Mouse (Mus musculus): ENCODE measurements around the gene H2-DMb1.

Gene H2-DMb1

DNA sequence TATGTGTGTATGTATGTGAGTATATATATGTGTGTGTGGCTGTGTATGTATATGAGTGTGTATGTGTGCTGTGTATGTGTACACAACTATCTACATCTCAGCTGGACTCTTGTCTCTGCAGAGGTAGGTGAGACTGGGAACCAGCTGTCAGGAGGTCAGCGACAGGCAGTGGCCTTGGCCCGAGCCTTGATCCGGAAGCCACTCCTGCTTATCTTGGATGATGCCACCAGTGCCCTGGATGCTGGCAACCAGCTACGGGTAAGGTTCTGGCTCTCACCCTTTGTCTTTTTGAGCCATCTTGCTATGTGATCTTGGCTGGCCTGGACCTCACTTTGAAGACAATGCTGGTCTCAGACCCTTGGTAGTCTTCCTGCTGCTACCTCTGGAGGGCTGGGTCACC, 41.9 kb downstream of the H2-DMb1 start:
- no peak for DNase-seq (ENCODE audit: low spot score)

GRCm38 (mm10) chr17:34196491-34196890, 43.6 kb downstream of the H2-DMb1 start:
- no peak for DNase-seq (ENCODE audit: low spot score)

DNA sequence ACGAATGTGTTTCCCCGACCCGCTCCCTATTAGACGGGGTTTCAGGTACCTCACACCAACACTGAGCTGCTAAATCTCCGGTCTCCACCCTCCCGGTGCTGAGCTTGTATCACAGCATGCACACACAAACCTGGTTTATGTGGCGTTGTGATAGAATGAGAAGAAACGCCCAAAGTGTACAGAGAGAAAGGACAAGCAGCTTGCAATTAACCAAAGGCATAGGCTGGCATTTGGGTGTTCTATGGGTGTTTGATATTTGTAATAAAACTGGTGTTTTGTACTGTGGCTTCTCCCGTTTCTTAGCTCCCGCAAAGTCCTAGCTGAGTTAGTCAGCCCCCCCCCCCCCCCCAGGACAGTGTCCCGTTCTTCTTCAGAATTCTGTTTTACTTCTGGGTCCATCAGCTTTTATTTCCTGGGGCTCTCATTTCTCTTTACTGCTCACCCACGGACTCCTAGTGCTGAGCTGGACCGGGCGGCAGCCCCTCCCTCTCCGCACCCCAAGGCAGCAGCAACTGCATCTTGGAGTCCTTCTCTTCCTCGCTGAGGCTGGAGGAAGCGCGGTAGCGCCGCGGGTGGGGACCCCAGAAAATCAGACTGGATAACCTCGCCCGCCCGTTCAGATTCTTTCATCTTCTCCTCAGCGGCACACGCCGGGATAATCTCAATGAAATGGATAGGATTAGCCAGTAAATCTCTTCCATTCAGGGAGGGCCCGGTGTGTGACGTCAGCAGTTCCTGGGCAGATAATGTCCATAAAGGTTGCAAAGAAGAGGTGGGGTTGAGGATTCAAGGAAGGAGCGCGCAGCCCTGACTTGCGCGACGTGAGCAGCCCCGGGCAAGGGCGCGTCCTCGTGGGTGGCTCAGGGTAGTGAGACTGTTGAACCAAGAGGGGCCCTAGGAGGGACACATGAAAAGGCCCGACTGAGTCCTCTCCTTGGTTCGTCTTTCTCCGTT, 44.3 kb downstream of the H2-DMb1 start, which contains the start of gene Psmb8:
Gene Psmb8, plus strand, starts transcription at position 781 of the 954 bp plus-strand sequence.
- DNase-seq (ENCODE audit: low spot score), result peak; percentile 84

DNA sequence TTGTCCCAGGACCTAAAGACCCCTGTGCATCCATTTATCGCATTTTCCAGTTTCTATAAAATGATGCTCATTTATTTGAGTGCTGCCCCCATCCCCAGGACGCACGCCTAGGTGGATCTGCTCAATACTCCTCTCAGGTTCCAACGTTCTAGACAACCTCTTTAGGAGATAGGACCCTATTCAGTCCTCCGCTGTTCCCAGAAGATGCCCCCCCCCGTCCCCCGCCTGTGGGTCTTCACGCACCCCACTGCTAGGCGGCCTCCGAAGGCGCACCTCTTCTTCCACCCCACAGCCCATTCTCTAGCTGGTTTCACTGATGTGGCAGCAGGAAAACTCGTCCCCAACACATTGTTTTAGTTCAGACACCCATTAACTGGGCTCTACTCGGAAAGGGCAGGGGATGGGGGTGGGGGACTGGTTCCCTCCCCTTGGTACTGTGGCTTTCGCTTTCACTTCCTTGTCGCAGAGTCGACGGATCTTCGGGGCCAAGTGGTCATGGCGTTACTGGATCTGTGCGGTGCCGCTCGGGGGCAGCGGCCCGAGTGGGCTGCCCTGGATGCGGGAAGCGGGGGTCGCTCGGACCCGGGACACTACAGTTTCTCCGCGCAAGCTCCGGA, 45.1 kb downstream of the H2-DMb1 start:
- DNase-seq (ENCODE audit: low spot score), result no peak

GRCm38 (mm10) chr17:34198521-34198912, 45.6 kb downstream of the H2-DMb1 start:
- no peak for DNase-seq (ENCODE audit: low spot score)

DNA sequence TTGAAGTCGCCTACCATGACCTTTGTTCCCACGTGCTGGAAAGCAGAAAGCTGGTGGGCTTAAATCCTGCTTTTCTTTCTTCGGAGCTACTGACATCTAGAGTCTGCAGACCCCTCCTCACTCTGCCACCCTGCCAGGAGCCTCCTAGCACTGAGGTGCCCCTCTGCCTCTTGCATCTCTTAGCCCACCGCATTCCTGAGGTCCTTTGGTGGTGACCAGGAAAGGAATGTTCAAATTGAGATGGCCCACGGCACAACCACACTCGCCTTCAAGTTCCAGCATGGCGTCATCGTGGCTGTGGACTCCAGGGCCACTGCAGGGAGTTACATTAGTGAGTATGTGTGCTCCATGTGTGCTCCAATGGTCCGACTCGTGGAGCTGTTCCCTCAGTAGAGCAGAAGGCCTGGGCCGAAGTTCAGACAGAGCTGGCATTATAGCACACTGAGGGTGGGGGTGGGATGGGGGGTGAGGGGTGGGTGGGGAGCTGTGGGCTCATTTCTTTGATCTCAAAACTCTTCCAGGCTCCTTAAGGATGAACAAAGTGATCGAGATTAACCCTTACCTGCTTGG, 46.3 kb downstream of the H2-DMb1 start:
- DNase-seq (ENCODE audit: low spot score), result no peak

GRCm38 (mm10) chr17:34200047-34200446, 47.2 kb downstream of the H2-DMb1 start:
- no peak for DNase-seq (ENCODE audit: low spot score)

- DNase-seq (ENCODE audit: low spot score), result no peak
Measured at GRCm38 (mm10) chr17:34200772-34201505, 48.1 kb downstream of the H2-DMb1 start.

DNA sequence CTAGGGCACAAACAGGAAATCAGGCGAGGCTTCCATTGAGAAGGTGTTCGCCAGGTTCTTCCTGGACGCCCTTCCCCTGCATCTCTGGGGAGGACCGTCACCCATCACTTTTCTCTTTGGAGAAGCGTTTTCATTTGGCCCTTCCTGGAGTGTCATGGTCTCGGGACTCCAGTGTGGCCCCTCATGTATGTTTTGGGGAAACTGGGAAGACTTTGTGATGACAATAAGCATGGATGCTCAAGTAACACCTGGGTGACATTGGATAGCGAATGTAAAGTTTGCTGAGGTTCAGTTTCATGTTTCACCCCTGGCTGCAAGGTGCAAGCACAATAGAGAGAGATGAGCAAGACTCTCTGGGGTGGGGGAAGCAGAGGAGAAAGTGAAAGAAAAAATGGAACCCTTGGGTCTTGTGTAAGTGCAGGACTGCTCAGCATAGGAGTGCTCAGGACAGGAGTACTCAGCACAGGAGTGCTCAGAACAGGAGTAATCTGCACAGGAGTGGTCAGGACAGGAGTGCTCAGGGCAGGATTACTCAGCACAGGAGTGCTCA, 48.7 kb downstream of the H2-DMb1 start:
- DNase-seq (ENCODE audit: low spot score), result no peak

- DNase-seq (ENCODE audit: low spot score), result no peak
Measured at GRCm38 (mm10) chr17:34202760-34203442, 50.0 kb downstream of the H2-DMb1 start.

DNA sequence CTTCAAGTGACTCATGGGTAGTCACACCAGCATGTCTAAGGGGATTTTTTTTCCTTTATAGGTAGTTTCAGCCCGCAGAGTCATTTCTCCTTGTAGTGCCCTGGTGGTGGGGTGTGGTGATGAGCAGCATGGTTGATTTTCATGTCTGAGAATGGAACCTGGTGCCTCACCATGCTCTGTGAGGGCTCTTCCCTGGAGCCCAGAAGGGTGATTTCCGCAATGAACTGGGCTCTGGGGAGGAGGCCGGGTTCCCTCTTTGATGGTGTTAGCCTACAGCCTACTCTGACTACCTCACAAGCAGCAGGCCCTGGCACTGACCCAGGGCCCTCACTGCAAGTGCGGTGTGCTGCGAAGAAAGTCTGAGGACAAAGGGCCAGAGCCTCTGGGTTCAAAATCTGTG, 50.6 kb downstream of the H2-DMb1 start, which contains the start of gene Tap2:
Gene Tap2, plus strand, starts transcription at position 84 of the 400 bp plus-strand sequence.
- DNase-seq (ENCODE audit: low spot score), result no peak

GRCm38 (mm10) chr17:34204303-34205010, 51.6 kb downstream of the H2-DMb1 start:
- DNase-seq (ENCODE audit: low spot score), result peak; percentile 71

DNA sequence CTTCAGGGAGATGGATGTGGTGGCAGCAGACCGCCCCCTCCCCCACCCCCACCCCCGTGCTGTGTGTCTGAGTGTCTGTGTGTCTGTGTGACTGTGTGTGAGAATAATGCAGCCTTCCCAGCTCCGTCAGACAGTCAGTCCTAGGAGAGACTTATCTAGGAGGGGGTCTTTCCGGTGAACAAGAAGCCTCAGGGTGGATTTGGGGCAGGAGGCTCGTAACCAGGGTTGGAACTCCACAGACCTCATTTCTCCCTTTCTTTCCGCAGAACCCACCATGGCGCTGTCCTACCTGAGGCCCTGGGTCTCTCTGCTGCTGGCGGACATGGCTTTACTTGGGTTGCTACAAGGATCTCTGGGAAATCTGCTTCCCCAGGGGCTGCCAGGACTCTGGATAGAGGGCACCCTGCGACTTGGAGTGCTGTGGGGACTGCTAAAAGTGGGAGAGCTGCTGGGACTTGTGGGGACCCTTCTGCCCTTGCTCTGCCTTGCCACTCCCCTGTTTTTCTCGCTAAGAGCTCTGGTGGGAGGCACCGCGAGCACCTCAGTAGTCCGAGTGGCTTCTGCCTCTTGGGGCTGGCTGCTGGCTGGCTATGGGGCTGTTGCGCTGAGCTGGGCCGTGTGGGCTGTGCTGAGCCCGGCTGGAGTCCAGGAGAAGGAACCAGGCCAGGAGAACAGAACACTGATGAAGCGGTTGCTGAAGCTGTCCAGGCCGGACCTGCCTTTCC, 52.3 kb downstream of the H2-DMb1 start:
- no peak for DNase-seq (ENCODE audit: low spot score)

DNA sequence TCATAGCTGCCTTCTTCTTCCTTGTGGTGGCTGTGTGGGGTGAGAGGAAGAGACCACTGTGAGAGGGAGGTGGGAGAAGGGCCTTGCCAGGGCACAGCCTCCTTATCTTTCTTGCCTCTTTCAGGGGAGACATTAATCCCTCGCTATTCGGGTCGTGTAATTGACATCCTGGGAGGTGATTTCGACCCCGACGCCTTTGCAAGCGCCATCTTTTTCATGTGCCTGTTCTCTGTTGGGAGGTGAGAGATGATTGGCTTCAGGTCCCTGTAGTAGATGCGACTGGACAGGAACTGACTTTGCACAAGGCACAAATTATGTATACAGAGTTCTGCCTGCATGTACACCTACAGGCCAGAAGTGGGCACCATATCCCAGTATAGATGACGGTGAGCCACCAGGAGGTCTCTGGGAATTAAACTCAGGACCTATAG, 52.9 kb downstream of the H2-DMb1 start:
- no peak for DNase-seq (ENCODE audit: low spot score)

DNA sequence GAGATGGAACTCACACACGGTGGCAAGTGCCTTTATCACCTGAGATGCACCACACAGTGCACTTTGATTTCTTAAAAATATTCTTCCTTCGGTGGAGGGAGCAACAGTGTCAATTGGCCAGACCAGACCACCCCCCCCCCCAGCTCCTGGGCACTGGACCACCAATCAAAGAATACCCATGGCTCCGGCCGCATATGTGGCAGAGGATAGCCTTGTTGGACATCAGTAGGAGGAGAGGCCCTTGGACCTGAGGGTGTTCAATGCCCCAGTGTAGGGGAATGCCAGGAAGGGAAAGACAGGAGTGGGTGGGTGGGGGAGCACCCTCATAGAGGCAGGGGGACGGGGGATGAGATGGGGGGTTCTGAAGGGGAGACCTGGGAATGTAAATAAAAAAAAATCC, 53.9 kb downstream of the H2-DMb1 start:
- DNase-seq (ENCODE audit: low spot score), result no peak

DNA sequence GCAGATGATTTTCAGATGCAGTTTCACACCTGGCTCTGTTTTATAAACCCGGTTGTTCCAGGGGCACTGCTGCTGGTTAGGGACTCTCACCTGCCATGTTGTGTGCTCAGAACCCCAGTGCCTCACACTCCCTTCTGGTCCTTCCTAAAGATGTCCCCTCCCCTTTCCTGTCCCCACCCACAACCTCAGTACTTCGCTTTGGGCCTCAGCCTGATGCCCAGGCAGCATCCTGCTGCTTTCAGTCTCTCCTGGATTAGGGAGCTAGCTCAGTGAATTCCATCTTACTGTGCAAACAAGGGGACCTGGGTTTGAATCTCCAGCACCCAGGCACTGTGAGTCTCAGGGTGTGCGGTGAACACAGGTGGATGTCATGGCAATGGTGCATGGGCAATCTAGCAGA, 54.6 kb downstream of the H2-DMb1 start:
- DNase-seq (ENCODE audit: low spot score), result no peak

DNA sequence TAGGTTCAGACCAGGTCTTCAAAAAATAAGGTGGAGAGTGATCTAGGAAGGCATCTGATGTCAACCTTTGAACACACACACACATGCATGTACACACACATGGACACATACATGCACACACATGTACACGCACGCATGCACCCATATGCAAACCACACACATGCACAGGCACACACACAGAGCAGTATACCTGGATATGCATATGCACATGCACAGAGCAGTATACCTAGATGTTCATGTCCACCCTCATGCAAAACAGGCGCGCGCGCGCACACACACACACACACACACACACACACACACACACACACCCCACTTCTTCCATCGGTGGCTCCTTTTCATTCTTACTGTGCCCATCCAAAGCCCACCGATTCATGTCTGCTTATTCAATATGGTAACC, 55.0 kb downstream of the H2-DMb1 start:
- no peak for DNase-seq (ENCODE audit: low spot score)

DNA sequence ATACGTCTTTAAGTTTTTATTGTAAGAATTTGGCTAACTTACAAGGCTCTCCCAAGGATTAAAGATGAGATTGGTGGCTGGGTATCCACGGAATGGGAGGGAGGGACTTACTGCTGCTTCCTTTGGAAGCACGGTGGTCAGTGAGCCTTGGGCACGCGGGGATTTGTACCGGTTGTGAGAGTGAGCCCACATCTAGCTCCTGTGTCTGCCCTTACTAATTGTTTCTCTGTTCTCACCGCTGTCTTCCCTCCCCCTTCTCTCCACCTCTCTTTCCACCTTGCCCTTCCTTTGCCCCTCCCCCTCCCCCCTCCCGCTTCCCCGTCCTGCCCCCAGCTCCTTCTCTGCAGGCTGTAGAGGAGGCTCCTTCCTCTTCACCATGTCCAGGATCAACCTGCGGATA, 55.5 kb downstream of the H2-DMb1 start:
- no peak for DNase-seq (ENCODE audit: low spot score)

DNA sequence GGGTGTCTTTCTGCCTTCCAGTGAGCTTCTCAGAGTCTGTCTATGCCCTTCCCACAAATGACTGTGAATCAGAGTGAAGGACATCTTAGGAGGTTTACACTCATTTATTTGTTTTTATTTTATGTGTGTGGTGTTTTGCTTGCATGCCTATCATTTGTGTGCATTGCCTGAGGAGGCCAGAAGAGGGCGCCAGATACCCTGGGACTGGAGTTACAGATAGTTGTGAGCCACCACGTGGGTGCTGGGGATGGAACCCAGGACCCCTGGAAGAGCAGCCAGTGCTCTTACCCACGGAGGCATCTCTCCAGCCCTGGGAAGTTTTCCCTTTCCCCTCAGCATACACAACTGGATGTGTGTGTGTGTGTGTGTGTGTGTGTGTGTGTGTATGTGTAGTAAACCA, 56.8 kb downstream of the H2-DMb1 start:
- DNase-seq (ENCODE audit: low spot score), result no peak
